Mouse (Mus musculus) urinary bladder, adult 2 months (tissue): Measurements from ENCODE around the gene Tmprss3. TPM values are rescaled to one million over a fixed set of nuclear protein-coding genes. Genes with fewer than 3 reads are reported as not detected.

Source experiments
- DNase-seq: peaks from one replicate; pipeline ENCODE4 v3.0.0; 2022; ENCODE audit warnings: low spot score
- polyA plus RNA-seq: library from polyadenylated mRNA; depleted of rRNA; stranded (reverse); fragments of >200 nt; gene quantifications from 2 replicates; pipeline ENCODE4 v1.2.3, GENCODE M21; 2012; rRNA removed

The Tmprss3 gene
- polyA plus RNA-seq, 1 experiment: 0.08 TPM

DNA sequence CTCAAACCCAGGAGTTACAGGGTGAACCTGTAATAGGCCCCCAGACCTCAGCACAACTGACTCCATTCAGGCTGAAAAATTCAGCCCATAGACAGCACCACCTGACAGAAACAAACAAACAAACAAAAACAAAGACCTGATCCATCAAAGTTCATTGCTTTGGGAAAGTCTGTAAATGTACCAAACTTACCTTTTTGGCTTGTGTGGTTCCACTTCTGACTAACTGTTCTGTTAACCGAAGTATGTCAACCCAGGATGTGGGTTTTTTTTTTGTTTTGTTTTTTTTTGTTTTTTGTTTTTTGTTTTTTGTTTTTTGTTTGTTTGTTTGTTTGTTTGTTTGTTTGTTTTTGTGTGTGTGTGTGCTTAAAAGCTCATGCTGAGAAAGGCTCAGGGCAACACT, 62.0 kb downstream of the Tmprss3 start:
- no peak for DNase-seq

DNA sequence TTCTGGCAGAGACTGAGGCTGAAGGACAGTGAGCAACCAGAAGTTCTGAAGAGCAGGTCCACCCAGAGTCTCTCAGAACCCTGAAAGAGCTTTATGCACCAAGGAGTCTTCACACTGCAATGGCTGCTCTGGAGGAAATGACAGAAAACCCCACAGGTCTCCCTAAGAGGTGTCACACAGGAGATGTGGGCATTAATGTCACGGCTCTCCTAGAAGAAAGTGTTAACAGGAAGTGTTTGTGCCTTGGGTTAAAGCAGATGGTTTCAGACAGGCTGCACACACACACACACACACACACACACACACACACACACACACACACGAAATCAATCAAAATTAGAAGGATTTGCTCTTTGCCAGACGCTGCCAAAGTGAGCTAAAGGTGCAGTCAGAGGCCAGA, 62.5 kb downstream of the Tmprss3 start:
- DNase-seq: no peak

DNA sequence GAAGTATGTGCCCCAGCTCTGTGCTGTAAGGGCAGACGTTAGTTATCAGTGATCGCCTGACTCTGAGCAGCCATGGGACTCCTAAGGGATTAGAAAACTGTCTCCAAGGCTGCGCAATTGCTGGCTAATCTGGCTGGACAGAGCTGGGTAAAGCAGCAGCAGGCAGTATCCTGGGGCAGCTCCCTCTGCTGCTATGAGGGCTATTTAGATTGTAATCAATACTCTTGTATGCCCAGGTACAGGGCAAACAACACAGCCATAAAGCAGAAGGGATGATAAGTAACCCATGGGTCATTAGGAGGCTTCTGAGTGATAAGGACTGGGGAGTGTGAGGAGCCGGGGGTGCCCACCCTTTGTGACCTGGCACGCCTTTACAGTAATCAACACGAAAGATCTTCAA, 63.9 kb downstream of the Tmprss3 start:
- DNase-seq: no peak

DNA sequence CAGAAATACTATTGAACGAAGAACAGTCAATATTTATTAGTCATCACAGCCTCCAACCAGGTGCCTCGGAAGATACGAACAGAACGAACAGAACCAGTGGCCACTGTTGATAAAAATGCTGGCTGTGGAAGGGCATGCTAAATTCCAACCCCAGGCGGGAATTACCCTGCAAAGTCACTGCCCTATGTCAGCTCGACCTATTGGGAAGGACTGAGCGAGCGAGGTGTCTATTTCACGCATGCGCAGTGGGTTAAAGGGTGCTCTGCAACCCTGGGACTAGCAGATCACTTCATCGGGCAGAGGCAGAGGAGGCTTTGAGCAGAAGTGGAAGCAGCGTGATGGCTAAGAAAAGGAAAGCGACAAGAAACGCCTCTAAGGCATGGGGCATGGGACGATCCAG, 65.0 kb downstream of the Tmprss3 start:
- no peak for DNase-seq

DNA sequence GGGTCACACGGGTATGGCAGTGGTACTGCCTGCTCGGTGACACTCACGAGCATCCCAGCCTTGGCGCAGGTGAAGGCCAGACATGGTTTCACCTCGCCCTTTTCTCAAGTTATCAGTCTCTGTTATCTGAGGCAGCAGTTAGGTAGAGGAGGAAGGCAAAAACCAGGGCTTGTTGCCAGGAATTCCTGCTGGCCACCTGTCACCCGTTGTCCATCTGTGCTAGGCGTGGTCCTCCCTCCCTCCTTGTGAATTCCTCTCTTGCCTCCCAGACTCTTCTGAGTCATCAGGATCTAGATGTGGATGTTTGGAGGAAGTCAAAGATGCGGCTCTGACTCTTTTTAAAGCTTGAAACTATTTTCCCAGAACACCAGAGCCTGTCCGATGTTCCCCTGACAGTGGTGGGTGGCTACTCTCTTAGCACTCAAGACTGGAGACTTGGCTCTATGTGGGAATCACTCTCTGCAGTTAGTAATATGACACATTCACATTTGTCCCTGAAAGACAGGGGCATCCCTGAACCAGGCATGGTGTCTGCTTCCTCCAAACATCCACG, 67.4 kb downstream of the Tmprss3 start:
- no peak for DNase-seq

DNA sequence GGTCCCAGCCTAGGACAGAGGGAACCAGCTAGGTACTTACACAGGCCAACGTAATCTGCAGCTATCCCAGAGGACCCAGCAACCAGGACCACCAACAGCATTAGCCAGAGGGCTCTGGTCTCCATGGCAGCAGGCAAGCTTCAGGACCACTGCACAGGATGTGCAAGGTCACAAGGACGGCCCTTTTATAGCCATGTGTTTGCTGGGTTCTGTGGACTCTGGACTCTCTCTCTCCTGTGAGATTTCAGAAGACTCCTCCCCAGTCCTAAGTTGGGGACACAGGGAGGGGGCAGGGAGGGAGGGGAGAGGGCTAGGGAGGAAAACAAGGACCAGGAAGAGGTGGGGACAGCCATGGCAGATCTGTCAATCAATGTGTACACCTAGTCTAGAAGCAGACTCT, 69.3 kb downstream of the Tmprss3 start, which contains the start of gene Tff3:
Gene Tff3, minus strand, starts transcription at position 195 of the 400 bp plus-strand sequence.
- DNase-seq: no peak

Other genes with a start within 250 kb of the Tmprss3 start
- not detected in 2 replicates for gene Umodl1, start 244.3 kb downstream of the Tmprss3 start, polyA plus RNA-seq
- gene Abcg1, start 141.3 kb downstream of the Tmprss3 start, polyA plus RNA-seq: 7.4 and 9.9 TPM in 2 replicates
- gene Tff3, start 69.3 kb downstream of the Tmprss3 start, polyA plus RNA-seq: not detected in 2 replicates
- gene Tff2, start 54.7 kb downstream of the Tmprss3 start, polyA plus RNA-seq: 0.17 TPM in 1 of 2 replicates, not detected in the other
- not detected in 2 replicates for gene Tff1, start 33.7 kb downstream of the Tmprss3 start, polyA plus RNA-seq
- 0.36 and 0.53 TPM in 2 replicates for gene Ubash3a, start 8.9 kb upstream of the Tmprss3 start, polyA plus RNA-seq
- 1.2 and 2.2 TPM in 2 replicates for gene Rsph1, start 78.4 kb upstream of the Tmprss3 start, polyA plus RNA-seq
- gene Slc37a1, start 87.8 kb upstream of the Tmprss3 start, polyA plus RNA-seq: 10.6 and 11.7 TPM in 2 replicates
- 33.1 and 35.0 TPM in 2 replicates for gene Pde9a, start 187.2 kb upstream of the Tmprss3 start, polyA plus RNA-seq